ENCODE assay signal across 19 mouse cellular contexts in genomic region chr10:64275143-64275542, GRCm38 (mm10).
DNase-seq lines count a peak whose midpoint lies in the region; ATAC-seq and TF ChIP-seq lines count a peak whose summit lies in the region.
"Had no signal": no experiment of that assay in that cellular context is flagged by ENCODE, and none has a peak within 500 bp of the region (broad histone marks: within the 10 kb centered on the region; RNA-seq: fewer than 3 reads in every experiment).

No protein-coding gene starts in this region.

- no peak overlapping the region for H3K27ac ChIP-seq in intestine, postnatal 0 days (ENCODE audit: low read depth, low read length)
- H3K27ac ChIP-seq in intestine, embryonic 16.5 days (ENCODE audit: low read length): no peak overlapping the region
- H3K27ac ChIP-seq in midbrain, embryonic 14.5 days (replicated peaks; ENCODE audit: low read depth, low read length): no peak overlapping the region
- no peak overlapping the region for H3K27ac ChIP-seq in midbrain, embryonic 15.5 days
- H3K27ac ChIP-seq in stomach, postnatal 0 days (replicated peaks): no peak overlapping the region
- H3K27ac ChIP-seq: embryonic facial prominence, embryonic 13.5 days; hindbrain, embryonic 12.5 days; limb, embryonic 13.5 days; liver, embryonic 14.5 days had no signal

- TF ChIP-seq EP300 in stomach, postnatal 0 days (optimal IDR thresholded peaks at IDR 0.05): no peak

- H3K27me3 ChIP-seq in intestine, postnatal 0 days (replicated peaks; ENCODE audit: control insufficient read depth, insufficient read depth, low read length): no peaks in the 10 kb centered on the region
- H3K27me3 ChIP-seq in intestine, embryonic 16.5 days (replicated peaks; ENCODE audit: control insufficient read depth, insufficient read depth, low read length): no peaks in the 10 kb centered on the region
- H3K27me3 ChIP-seq in midbrain, embryonic 14.5 days (ENCODE audit: control insufficient read depth, insufficient read depth, low read length): no peaks in the 10 kb centered on the region
- H3K27me3 ChIP-seq in midbrain, embryonic 15.5 days (replicated peaks): no peaks in the 10 kb centered on the region
- no peaks in the 10 kb centered on the region for H3K27me3 ChIP-seq in stomach, postnatal 0 days (ENCODE audit: control insufficient read depth, insufficient read depth, low read length)
- H3K27me3 ChIP-seq: embryonic facial prominence, embryonic 13.5 days; hindbrain, embryonic 12.5 days; limb, embryonic 13.5 days; megakaryocyte, embryonic 14.5 days; Patski had no signal

- peak; percentile 10 for DNase-seq in embryo, embryonic 10.5 days (ENCODE audit: low spot score)
- DNase-seq in embryo, embryonic 9.5 days (ENCODE audit: extremely low spot score): no peak
- DNase-seq in midbrain, embryonic 14.5 days: peak; percentile 15
- DNase-seq in stomach, postnatal 0 days (ENCODE audit: low spot score): no peak
- DNase-seq: adrenal gland, adult 8-10 months; gastrocnemius, postnatal 14 days; kidney, postnatal 4 days; thymus, postnatal 36 days had no signal

- H3K4me1 ChIP-seq in intestine, postnatal 0 days (replicated peaks; ENCODE audit: control insufficient read depth, insufficient read depth, low read length): no peaks in the 10 kb centered on the region
- H3K4me1 ChIP-seq in intestine, embryonic 16.5 days (ENCODE audit: control insufficient read depth, insufficient read depth, low read length): no peaks in the 10 kb centered on the region
- H3K4me1 ChIP-seq in midbrain, embryonic 14.5 days (ENCODE audit: control insufficient read depth, insufficient read depth, low read length): no peaks in the 10 kb centered on the region
- no peaks in the 10 kb centered on the region for H3K4me1 ChIP-seq in midbrain, embryonic 15.5 days
- no peaks in the 10 kb centered on the region for H3K4me1 ChIP-seq in stomach, postnatal 0 days (replicated peaks; ENCODE audit: control insufficient read depth, insufficient read depth)
- H3K4me1 ChIP-seq: embryonic facial prominence, embryonic 13.5 days; hindbrain, embryonic 12.5 days; limb, embryonic 13.5 days; megakaryocyte, embryonic 14.5 days had no signal

- H3K9ac ChIP-seq in intestine, postnatal 0 days (ENCODE audit: low read depth, low read length): no peak overlapping the region
- no peak overlapping the region for H3K9ac ChIP-seq in intestine, embryonic 16.5 days (ENCODE audit: low read depth, low read length)
- no peak overlapping the region for H3K9ac ChIP-seq in midbrain, embryonic 14.5 days (replicated peaks; ENCODE audit: low read length)
- no peak overlapping the region for H3K9ac ChIP-seq in midbrain, embryonic 15.5 days
- no peak overlapping the region for H3K9ac ChIP-seq in stomach, postnatal 0 days (ENCODE audit: low read length)
- H3K9ac ChIP-seq: embryonic facial prominence, embryonic 13.5 days; hindbrain, embryonic 12.5 days; limb, embryonic 13.5 days; liver, embryonic 14.5 days had no signal

- TF ChIP-seq CTCF in intestine, postnatal 0 days (IDR thresholded peaks at IDR 0.05; ENCODE audit: low read depth): 0 out of 2 replicates have a peak, but pooled peaks have one; percentile 9
- peak; percentile 37 for TF ChIP-seq CTCF in stomach, postnatal 0 days (IDR thresholded peaks at IDR 0.05; ENCODE audit: low read depth)

- no peaks in the 10 kb centered on the region for H3K9me3 ChIP-seq in intestine, postnatal 0 days (ENCODE audit: control insufficient read depth)
- no peaks in the 10 kb centered on the region for H3K9me3 ChIP-seq in intestine, embryonic 16.5 days (ENCODE audit: control insufficient read depth, low read length)
- no peaks in the 10 kb centered on the region for H3K9me3 ChIP-seq in midbrain, embryonic 14.5 days (ENCODE audit: control insufficient read depth, low read length)
- H3K9me3 ChIP-seq in midbrain, embryonic 15.5 days: no peaks in the 10 kb centered on the region
- no peaks in the 10 kb centered on the region for H3K9me3 ChIP-seq in stomach, postnatal 0 days (ENCODE audit: control insufficient read depth, low read length)
- H3K9me3 ChIP-seq: embryonic facial prominence, embryonic 13.5 days; hindbrain, embryonic 12.5 days; limb, embryonic 13.5 days had no signal

- no peaks in the 10 kb centered on the region for H3K36me3 ChIP-seq in intestine, postnatal 0 days (ENCODE audit: control insufficient read depth, insufficient read depth)
- no peaks in the 10 kb centered on the region for H3K36me3 ChIP-seq in intestine, embryonic 16.5 days (ENCODE audit: control insufficient read depth, insufficient read depth, low read length)
- no peaks in the 10 kb centered on the region for H3K36me3 ChIP-seq in midbrain, embryonic 14.5 days (ENCODE audit: control insufficient read depth, insufficient read depth, low read length)
- no peaks in the 10 kb centered on the region for H3K36me3 ChIP-seq in midbrain, embryonic 15.5 days (replicated peaks)
- H3K36me3 ChIP-seq in stomach, postnatal 0 days (ENCODE audit: control insufficient read depth, insufficient read depth, low read length): no peaks in the 10 kb centered on the region
- H3K36me3 ChIP-seq: embryonic facial prominence, embryonic 13.5 days; hindbrain, embryonic 12.5 days; limb, embryonic 13.5 days had no signal

- WGBS in intestine, postnatal 0 days: 62% methylated on average over 1 of the region's 1 CpGs
- WGBS in intestine, embryonic 16.5 days: 76% methylated on average over 1 of the region's 1 CpGs
- 94% methylated on average over 1 of the region's 1 CpGs for WGBS in midbrain, embryonic 14.5 days
- 93% methylated on average over 1 of the region's 1 CpGs for WGBS in midbrain, embryonic 15.5 days
- 86% methylated on average over 1 of the region's 1 CpGs for WGBS in stomach, postnatal 0 days

- ATAC-seq in intestine, postnatal 0 days: no peak
- no peak for ATAC-seq in intestine, embryonic 16.5 days
- no peak for ATAC-seq in midbrain, embryonic 14.5 days (ENCODE audit: low FRiP score, low TSS enrichment)
- no peak for ATAC-seq in midbrain, embryonic 15.5 days (replicated peaks)
- no peak for ATAC-seq in stomach, postnatal 0 days (ENCODE audit: low FRiP score, low TSS enrichment)
- ATAC-seq: forebrain, embryonic 14.5 days; inflammation-experienced regulatory T-cells, adult 6 months; Patski had no signal

- no peak overlapping the region for H3K4me2 ChIP-seq in intestine, postnatal 0 days (replicated peaks; ENCODE audit: low read depth)
- no peak overlapping the region for H3K4me2 ChIP-seq in intestine, embryonic 16.5 days (ENCODE audit: low read depth, low read length)
- no peak overlapping the region for H3K4me2 ChIP-seq in midbrain, embryonic 14.5 days (ENCODE audit: low read length)
- no peak overlapping the region for H3K4me2 ChIP-seq in midbrain, embryonic 15.5 days
- H3K4me2 ChIP-seq in stomach, postnatal 0 days (replicated peaks; ENCODE audit: low read depth): no peak overlapping the region
- H3K4me2 ChIP-seq: embryonic facial prominence, embryonic 13.5 days; hindbrain, embryonic 12.5 days; limb, embryonic 13.5 days had no signal

- H3K4me3 ChIP-seq in intestine, postnatal 0 days (ENCODE audit: low read depth, low read length): no peak overlapping the region
- H3K4me3 ChIP-seq in intestine, embryonic 16.5 days (ENCODE audit: low read length): no peak overlapping the region
- no peak overlapping the region for H3K4me3 ChIP-seq in midbrain, embryonic 14.5 days (replicated peaks; ENCODE audit: low read depth, low read length)
- no peak overlapping the region for H3K4me3 ChIP-seq in midbrain, embryonic 15.5 days
- no peak overlapping the region for H3K4me3 ChIP-seq in stomach, postnatal 0 days (ENCODE audit: low read depth, low read length)
- H3K4me3 ChIP-seq: embryonic facial prominence, embryonic 13.5 days; hindbrain, embryonic 12.5 days; limb, embryonic 13.5 days; megakaryocyte, embryonic 14.5 days had no signal

Comparison
In these comparisons a context has a peak if more than half of its experiments do, and no peak if none do; other contexts are left out.
1. DNase-seq: peak in embryo, embryonic 10.5 days (single experiment) and midbrain, embryonic 14.5 days (single experiment); none in embryo, embryonic 9.5 days (single experiment) and stomach, postnatal 0 days (single experiment).